Mouse (Mus musculus) spleen, adult 2 months (tissue): ENCODE data around the gene Gm20547. TPM values are rescaled to one million over a fixed set of nuclear protein-coding genes. Genes with fewer than 3 reads are reported as not detected.
"Not testable (repeated sequence)": the region's sequence is repeated elsewhere in the genome, so short reads cannot be mapped to it uniquely, and the experiment has no call there.

Experiments
- DNase-seq, 2 experiments: peaks; one replicate each; pipeline versions ENCODE4 v3.0.0 to v3.0.0-alpha.2; 2012 to 2021; ENCODE audit warnings: low spot score in 2 of 2, low read depth in 1 of 2
- H3K27ac ChIP-seq: fragments of 200-500 bp; 2 replicates; pipeline ENCODE4 v1.5.1; 2012; ENCODE audit warnings: low read length, inconsistent platforms; ENCODE audit not compliant: insufficient read depth
- H3K27me3 ChIP-seq: fragments of 200-500 bp; 2 replicates; pipeline ENCODE4 v1.6.1; 2012; ENCODE audit warnings: mild to moderate bottlenecking, moderate library complexity, low read length, inconsistent platforms; ENCODE audit not compliant: control insufficient read depth, insufficient read depth
- H3K36me3 ChIP-seq: fragments of 200-500 bp; 2 replicates; pipeline ENCODE4 v1.6.1; 2012; ENCODE audit warnings: mild to moderate bottlenecking, low read length, inconsistent platforms; ENCODE audit not compliant: control insufficient read depth, insufficient read depth
- H3K4me1 ChIP-seq: fragments of 200-500 bp; 2 replicates; pipeline ENCODE4 v1.6.1; 2011; ENCODE audit warnings: inconsistent platforms; ENCODE audit not compliant: control insufficient read depth, insufficient read depth, insufficient read length
- H3K4me3 ChIP-seq: fragments of 200-500 bp; 2 replicates; pipeline ENCODE4 v1.5.1; 2011; ENCODE audit warnings: mild to moderate bottlenecking, inconsistent platforms; ENCODE audit not compliant: insufficient read depth, insufficient read length; ENCODE audit errors: extremely low read depth
- CTCF ChIP-seq: fragments of 200-500 bp; IDR thresholded peaks from 2 replicates; pipeline ENCODE4 v1.5.1; 2011; ENCODE audit warnings: mild to moderate bottlenecking, inconsistent platforms; ENCODE audit not compliant: insufficient read depth, insufficient read length, insufficient replicate concordance; ENCODE audit errors: extremely low read depth
- POLR2A ChIP-seq: fragments of 200-500 bp; IDR thresholded peaks from 2 replicates; pipeline ENCODE4 v1.6.1; 2011; ENCODE audit warnings: low read depth, low read length, inconsistent platforms
- WGBS: fragments of 180-500 bp; shearing (Covaris S2); methylation state at CpG from one replicate; pipeline ENCODE4 v1.1.7; 2018; 5-methylcytosine and 5-hydroxymethylcytosine counted together
- polyA plus RNA-seq: library from polyadenylated mRNA; depleted of rRNA; stranded (reverse); fragments of >200 nt; gene quantifications from 2 replicates; pipeline ENCODE4 v1.2.3, GENCODE M21; 2012

The Gm20547 gene
- polyA plus RNA-seq, 1 experiment: 0.04 TPM

- Histone ChIP-seq H3K27me3 (no peaks in the 10 kb centered on the region), H3K4me3 (no peak overlapping the region), H3K4me1 (peaks cover 13% of the 10 kb centered on the region), H3K27ac (no peak overlapping the region), H3K36me3 (peaks cover 33% of the 10 kb centered on the region)
- 90% methylated on average over 6 of the region's 6 CpGs for WGBS
- no peak for DNase-seq
- TF ChIP-seq POLR2A: no peak
- TF ChIP-seq CTCF: no peak
Measured at GRCm38 (mm10) chr17:34840736-34841307, 41.0 kb downstream of the Gm20547 start.

DNA sequence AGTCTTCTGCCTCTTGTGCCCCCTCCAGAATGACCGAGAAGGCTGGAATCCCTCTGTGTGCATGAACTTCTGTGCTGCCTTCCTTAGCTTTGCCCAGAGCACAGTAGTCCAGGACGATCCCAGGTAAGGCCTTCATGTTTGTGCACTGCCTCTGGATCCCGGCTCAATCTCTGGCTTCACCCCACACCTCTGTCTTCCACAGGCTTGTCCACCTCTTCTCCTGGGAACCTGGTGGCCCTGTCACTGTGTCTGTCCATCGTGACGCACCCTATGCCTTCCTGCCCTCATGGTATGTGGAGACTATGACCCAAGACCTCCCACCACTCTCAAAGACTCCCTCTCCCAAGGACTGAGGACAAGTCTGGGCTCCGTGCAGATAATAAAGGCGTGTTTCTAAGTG lies 43.1 kb downstream of the Gm20547 start:
- no peak for TF ChIP-seq POLR2A
- TF ChIP-seq CTCF: no peak
- no peak overlapping the region for H3K4me3 ChIP-seq
- 92% methylated on average over 7 of the region's 7 CpGs for WGBS
- H3K27me3 ChIP-seq: no peaks in the 10 kb centered on the region
- H3K27ac ChIP-seq: no peak overlapping the region
- DNase-seq: no peak
- peaks cover 14% of the 10 kb centered on the region for H3K4me1 ChIP-seq
- peaks cover 23% of the 10 kb centered on the region for H3K36me3 ChIP-seq

- no peak for DNase-seq
- H3K27ac ChIP-seq: peak overlapping the region; percentile 79
- 46% methylated on average over 43 of the region's 43 CpGs for WGBS
- H3K27me3 ChIP-seq: no peaks in the 10 kb centered on the region
- TF ChIP-seq POLR2A (no peak), CTCF (no peak)
- H3K4me1 ChIP-seq: peaks cover 14% of the 10 kb centered on the region
- H3K4me3 ChIP-seq: peak overlapping the region; percentile 70
- peaks cover 23% of the 10 kb centered on the region for H3K36me3 ChIP-seq
Measured at GRCm38 (mm10) chr17:34837464-34838324, 44.1 kb downstream of the Gm20547 start.

DNA sequence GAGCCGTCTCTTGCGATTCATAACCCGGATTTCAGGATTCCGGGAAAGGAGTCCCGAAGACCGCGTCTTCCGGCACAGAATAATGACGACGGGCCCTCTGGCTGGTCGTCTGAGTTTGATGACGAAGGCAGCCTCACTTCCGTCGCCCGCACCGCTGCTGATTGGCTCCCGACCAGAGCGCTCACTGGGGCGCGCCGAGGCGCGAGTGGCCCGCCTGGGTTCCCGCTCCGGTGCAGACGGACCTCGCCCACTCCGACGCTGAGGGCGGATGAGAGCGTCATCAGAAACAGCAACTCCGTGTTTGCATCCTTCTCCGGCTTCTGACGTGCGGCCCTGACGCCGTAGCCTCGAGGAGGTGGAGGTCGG lies 45.0 kb downstream of the Gm20547 start, which contains the start of the genes Stk19 and Dxo:
Stk19 (minus strand) TSS at position 90 of the 366 bp plus-strand sequence.
Dxo (plus strand) TSS at position 164 of the 366 bp plus-strand sequence.
- Histone ChIP-seq H3K36me3 (peaks cover 19% of the 10 kb centered on the region), H3K4me1 (peaks cover 14% of the 10 kb centered on the region), H3K27ac (peak within 1 kb of the TSS; percentile 79), H3K4me3 (peak within 1 kb of the TSS; percentile 70), H3K27me3 (no peaks in the 10 kb centered on the region)
- peak; percentile 68 for TF ChIP-seq POLR2A
- TF ChIP-seq CTCF: no peak
- peak; percentile 89 to 90 for DNase-seq
- under 1% methylated on average over 40 of the region's 40 CpGs for WGBS

DNA sequence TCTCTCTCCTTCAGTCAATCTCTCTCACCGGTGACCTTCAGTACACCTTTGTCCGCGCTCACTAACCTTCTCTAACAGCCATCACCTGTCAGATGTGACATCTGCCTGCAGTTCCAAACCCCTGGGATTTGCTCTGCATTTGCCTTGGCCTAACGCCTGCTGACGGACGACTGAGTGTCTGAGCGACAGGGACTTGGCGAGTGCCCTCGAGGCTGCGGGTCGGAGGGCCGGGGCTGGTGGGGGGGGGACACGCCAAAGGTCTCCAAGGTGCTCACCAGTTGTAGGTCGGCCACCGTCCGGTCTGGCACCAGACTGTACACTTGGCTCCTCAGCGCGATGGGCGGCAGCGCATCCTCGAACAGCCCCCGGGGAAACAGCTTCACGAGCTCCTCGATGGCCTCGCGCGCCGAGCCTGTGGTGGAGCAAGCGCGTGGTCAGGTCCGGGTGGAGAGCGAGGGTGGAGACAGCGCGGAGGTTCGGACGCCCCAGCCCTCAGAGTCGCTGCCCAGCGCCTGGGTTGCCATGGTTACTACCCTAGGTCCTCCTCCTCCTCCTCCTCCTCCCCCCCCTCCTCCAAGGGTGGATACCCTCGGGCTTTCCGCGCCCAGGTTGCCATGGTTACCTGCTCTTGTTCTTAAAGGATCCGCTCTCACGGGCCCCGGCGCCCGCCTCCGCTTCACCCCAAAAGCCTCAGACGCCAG lies 45.5 kb downstream of the Gm20547 start:
- peaks cover 17% of the 10 kb centered on the region for H3K36me3 ChIP-seq
- DNase-seq: no peak
- H3K27ac ChIP-seq: peak overlapping the region; percentile 72
- H3K4me3 ChIP-seq: peak overlapping the region; percentile 70
- H3K4me1 ChIP-seq: peaks cover 14% of the 10 kb centered on the region
- 7% methylated on average over 48 of the region's 48 CpGs for WGBS
- H3K27me3 ChIP-seq: no peaks in the 10 kb centered on the region
- TF ChIP-seq CTCF: no peak
- no peak for TF ChIP-seq POLR2A

GRCm38 (mm10) chr17:34830776-34831175 lies 51.1 kb downstream of the Gm20547 start:
- H3K27ac ChIP-seq, H3K4me3 ChIP-seq, DNase-seq, H3K27me3 ChIP-seq, H3K4me1 ChIP-seq: not testable (repeated sequence)
- WGBS: 81% methylated on average over 1 of the region's 1 CpGs
- peaks cover 30% of the 10 kb centered on the region for H3K36me3 ChIP-seq
